Mouse (Mus musculus) small intestine, adult 2 months (tissue): Measurements from ENCODE around the gene Ndufa10.

Source experiments
- CTCF ChIP-seq: fragments of 200-500 bp; IDR thresholded peaks from 2 replicates; pipeline ENCODE4 v1.5.1; 2012; ENCODE audit warnings: low read depth, mild to moderate bottlenecking, control low read depth, inconsistent platforms, low read length, moderate library complexity, mixed read lengths; ENCODE audit not compliant: insufficient replicate concordance, insufficient read length; ENCODE audit errors: extremely low read depth
- POLR2A ChIP-seq: fragments of 200-500 bp; IDR thresholded peaks from 2 replicates; pipeline ENCODE4 v1.6.1; 2012; ENCODE audit warnings: low read depth, mild to moderate bottlenecking, control low read depth, inconsistent platforms, low read length, moderate library complexity

- TF ChIP-seq CTCF (no peak), POLR2A (no peak)
Observed at GRCm38 (mm10) chr1:92518561-92518960, 44.9 kb upstream of the Ndufa10 start, which contains the start of gene Olfr1414.
